ENCODE assay signal across 7 mouse cellular contexts in the genomic region with DNA sequence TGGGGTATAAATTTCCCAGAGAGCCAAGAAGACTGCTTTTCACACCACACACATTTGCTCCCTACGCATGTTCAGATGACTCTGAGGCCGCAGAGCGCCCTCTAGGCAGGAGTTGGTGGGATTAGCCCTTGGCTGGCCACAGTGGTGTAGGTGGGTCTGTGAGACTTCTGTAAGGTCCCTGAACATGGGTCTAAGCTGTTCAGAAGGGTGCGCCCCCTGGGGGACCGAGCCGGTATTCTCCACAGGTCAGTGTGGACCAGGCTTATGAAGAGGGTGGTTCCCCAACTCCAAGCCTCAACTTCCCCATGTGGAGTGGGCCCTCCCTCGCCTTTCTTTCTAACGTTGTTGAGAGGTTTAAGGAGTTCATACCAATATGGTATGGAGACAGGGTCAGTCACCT. TPM values are rescaled to one million over a fixed set of nuclear protein-coding genes. Genes with fewer than 3 reads are reported as not detected.
A peak's percentile ranks its signal among the peaks of the same experiment; 100 is the strongest.
DNase-seq lines count a peak whose midpoint lies in the region; ATAC-seq and TF ChIP-seq lines count a peak whose summit lies in the region.

No protein-coding gene starts in this region.

- 53% methylated on average over 8 of the region's 8 CpGs for WGBS in kidney, adult 2 months
- 36% methylated on average over 8 of the region's 8 CpGs for WGBS in lung, embryonic 16.5 days

- H3K4me3 ChIP-seq in layer of hippocampus, adult 2 months = no peak overlapping the region
- H3K4me3 ChIP-seq in kidney, adult 2 months (ENCODE audit: insufficient read depth, low read depth, low read length) = no peak overlapping the region
- H3K4me3 ChIP-seq in lung, embryonic 16.5 days (ENCODE audit: low read length) = no peak overlapping the region

- no peaks in the 10 kb centered on the region; the same call in 1 of the 2 replicates for H3K27me3 ChIP-seq in kidney, adult 2 months (replicated peaks; ENCODE audit: control insufficient read depth, insufficient read depth, low read length)
- H3K27me3 ChIP-seq in lung, embryonic 16.5 days (ENCODE audit: control insufficient read depth, insufficient read depth, low read depth, low read length) = no peaks in the 10 kb centered on the region

- no peak for TF ChIP-seq POLR2A in kidney, adult 2 months (IDR thresholded peaks at IDR 0.05; ENCODE audit: low read depth, low read length)

- no peaks in the 10 kb centered on the region for H3K4me1 ChIP-seq in kidney, adult 2 months (ENCODE audit: control insufficient read depth, insufficient read depth, low read length)
- peaks cover 19% of the 10 kb centered on the region for H3K4me1 ChIP-seq in lung, embryonic 16.5 days (replicated peaks; ENCODE audit: control insufficient read depth, insufficient read depth, low read length)

- no peaks in the 10 kb centered on the region for H3K36me3 ChIP-seq in kidney, adult 2 months (ENCODE audit: control insufficient read depth, insufficient read depth, low read length)
- no peaks in the 10 kb centered on the region for H3K36me3 ChIP-seq in lung, embryonic 16.5 days (ENCODE audit: control insufficient read depth, insufficient read depth, low read length)

- ATAC-seq in common myeloid progenitor, adult 5-6 weeks (replicated peaks; ENCODE audit: low read depth, poor library complexity, severe bottlenecking) = peak; percentile 92
- peak; percentile 58 for ATAC-seq in lung, embryonic 16.5 days (ENCODE audit: low read depth)

- peak in 1 of 2 experiments; percentile 37 for DNase-seq in layer of hippocampus, adult 2 months (ENCODE audit: low spot score in 2 of 2)
- no peak for DNase-seq in layer of hippocampus, adult 9-11 months
- DNase-seq in R1 (ENCODE audit: low read depth, low spot score) = peak; percentile 94
- DNase-seq in kidney, adult 2 months = peak; percentile 41
- peak; percentile 42 to 56 for DNase-seq in spleen, postnatal 36 days (ENCODE audit: low spot score in 2 of 2)

- no peak overlapping the region for H3K9ac ChIP-seq in lung, embryonic 16.5 days (ENCODE audit: low read length)

- TF ChIP-seq CTCF in layer of hippocampus, adult 2 months (conservative IDR thresholded peaks at IDR 0.05) = peak; percentile 74
- peak; percentile 47 for TF ChIP-seq CTCF in kidney, adult 2 months (conservative IDR thresholded peaks at IDR 0.05; ENCODE audit: insufficient read depth, insufficient read length, low read depth, low read length)

- H3K9me3 ChIP-seq in lung, embryonic 16.5 days (ENCODE audit: control insufficient read depth, low read length) = no peaks in the 10 kb centered on the region

- no peak overlapping the region for H3K27ac ChIP-seq in layer of hippocampus, adult 2 months
- H3K27ac ChIP-seq in kidney, adult 2 months (ENCODE audit: insufficient read depth, low read depth, low read length) = no peak overlapping the region
- H3K27ac ChIP-seq in lung, embryonic 16.5 days (ENCODE audit: low read length) = peak overlapping the region; percentile 48

- no peak overlapping the region for H3K4me2 ChIP-seq in lung, embryonic 16.5 days (ENCODE audit: low read depth, low read length)

RNA-seq across cellular contexts. Expression of a gene that starts 59.3 kb away (rescaled TPM):
- 10 to 100 TPM; 78.3 to 80.5 TPM for total RNA-seq in layer of hippocampus, adult 2 months (2021)
- 29.5 and 36.4 TPM in 2 replicates for total RNA-seq in common myeloid progenitor, adult 5-6 weeks (2017)
- polyA plus RNA-seq in kidney, adult 2 months (2012; rRNA removed) = 122 and 136 TPM in 2 replicates
- 8.4 and 8.5 TPM in 2 replicates for polyA plus RNA-seq in lung, embryonic 16.5 days (2015; fragmentation: Nextera tagmentation; extraction: Ambion mirVana)
